Mouse (Mus musculus): ENCODE measurements at regions not wholly inside any gene's neighbourhood (a gene's known extent, or its start where the extent isn't known, plus 50 kb on each side); places are given as distances from the start of the nearest gene placed in this dataset.

GRCm38 (mm10) chr6:52417439-52418124 is 104.3 kb downstream of the Evx1 start:
- H3K27ac ChIP-seq (ENCODE audit: control insufficient read depth, insufficient read depth, low read length), result no peak overlapping the region
- H3K4me3 ChIP-seq (ENCODE audit: control insufficient read depth, insufficient read depth, low read length), result no peak overlapping the region
- WGBS, result 95% methylated on average over 10 of the region's 10 CpGs
- no peaks in the 10 kb centered on the region for H3K36me3 ChIP-seq (ENCODE audit: control insufficient read depth, insufficient read depth, low read length)
- no peaks in the 10 kb centered on the region for H3K27me3 ChIP-seq (ENCODE audit: control insufficient read depth, insufficient read depth, low read length)
- no peak for TF ChIP-seq CTCF (IDR thresholded peaks at IDR 0.05; ENCODE audit: borderline replicate concordance, control insufficient read depth, extremely low read depth, insufficient read depth, low read length, poor library complexity)
- no peak for TF ChIP-seq POLR2A (IDR thresholded peaks at IDR 0.05; ENCODE audit: control insufficient read depth, extremely low read depth, insufficient read depth, low read length, poor library complexity)
- no peaks in the 10 kb centered on the region for H3K4me1 ChIP-seq (replicated peaks; ENCODE audit: control insufficient read depth, insufficient read depth, low read length)
- no peak for DNase-seq

- Histone ChIP-seq H3K4me3 (ENCODE audit: control insufficient read depth, insufficient read depth, low read length) (no peak overlapping the region), H3K4me1 (replicated peaks; ENCODE audit: control insufficient read depth, insufficient read depth, low read length) (no peaks in the 10 kb centered on the region), H3K27ac (ENCODE audit: control insufficient read depth, insufficient read depth, low read length) (no peak overlapping the region), H3K27me3 (ENCODE audit: control insufficient read depth, insufficient read depth, low read length) (no peaks in the 10 kb centered on the region), H3K36me3 (ENCODE audit: control insufficient read depth, insufficient read depth, low read length) (no peaks in the 10 kb centered on the region)
- WGBS, result 89% methylated on average over 12 of the region's 12 CpGs
- DNase-seq, result no peak
- TF ChIP-seq CTCF (IDR thresholded peaks at IDR 0.05; ENCODE audit: borderline replicate concordance, control insufficient read depth, extremely low read depth, insufficient read depth, low read length, poor library complexity) (no peak), POLR2A (IDR thresholded peaks at IDR 0.05; ENCODE audit: control insufficient read depth, extremely low read depth, insufficient read depth, low read length, poor library complexity) (no peak)
Measured at GRCm38 (mm10) chr6:52418451-52419170, 105.3 kb downstream of the Evx1 start.

- TF ChIP-seq CTCF (IDR thresholded peaks at IDR 0.05; ENCODE audit: borderline replicate concordance, control insufficient read depth, extremely low read depth, insufficient read depth, low read length, poor library complexity) (no peak), POLR2A (IDR thresholded peaks at IDR 0.05; ENCODE audit: control insufficient read depth, extremely low read depth, insufficient read depth, low read length, poor library complexity) (no peak)
- Histone ChIP-seq H3K27ac (ENCODE audit: control insufficient read depth, insufficient read depth, low read length) (no peak overlapping the region), H3K27me3 (ENCODE audit: control insufficient read depth, insufficient read depth, low read length) (no peaks in the 10 kb centered on the region), H3K4me1 (replicated peaks; ENCODE audit: control insufficient read depth, insufficient read depth, low read length) (no peaks in the 10 kb centered on the region), H3K36me3 (ENCODE audit: control insufficient read depth, insufficient read depth, low read length) (no peaks in the 10 kb centered on the region), H3K4me3 (ENCODE audit: control insufficient read depth, insufficient read depth, low read length) (no peak overlapping the region)
- WGBS, result 95% methylated on average over 7 of the region's 7 CpGs
- no peak for DNase-seq
Measured at GRCm38 (mm10) chr6:52420276-52420970, 107.1 kb downstream of the Evx1 start.

- WGBS, result 94% methylated on average over 6 of the region's 6 CpGs
- Histone ChIP-seq H3K27me3 (ENCODE audit: control insufficient read depth, insufficient read depth, low read length) (no peaks in the 10 kb centered on the region), H3K4me3 (ENCODE audit: control insufficient read depth, insufficient read depth, low read length) (no peak overlapping the region), H3K27ac (ENCODE audit: control insufficient read depth, insufficient read depth, low read length) (no peak overlapping the region), H3K36me3 (ENCODE audit: control insufficient read depth, insufficient read depth, low read length) (no peaks in the 10 kb centered on the region), H3K4me1 (replicated peaks; ENCODE audit: control insufficient read depth, insufficient read depth, low read length) (no peaks in the 10 kb centered on the region)
- TF ChIP-seq POLR2A (IDR thresholded peaks at IDR 0.05; ENCODE audit: control insufficient read depth, extremely low read depth, insufficient read depth, low read length, poor library complexity) (no peak), CTCF (IDR thresholded peaks at IDR 0.05; ENCODE audit: borderline replicate concordance, control insufficient read depth, extremely low read depth, insufficient read depth, low read length, poor library complexity) (no peak)
- no peak for DNase-seq
Measured at GRCm38 (mm10) chr6:52421771-52422170, 108.5 kb downstream of the Evx1 start.

GRCm38 (mm10) chr6:52422686-52423085 is 109.4 kb downstream of the Evx1 start:
- H3K4me1 ChIP-seq (replicated peaks; ENCODE audit: control insufficient read depth, insufficient read depth, low read length), result no peaks in the 10 kb centered on the region
- no peak for TF ChIP-seq CTCF (IDR thresholded peaks at IDR 0.05; ENCODE audit: borderline replicate concordance, control insufficient read depth, extremely low read depth, insufficient read depth, low read length, poor library complexity)
- TF ChIP-seq POLR2A (IDR thresholded peaks at IDR 0.05; ENCODE audit: control insufficient read depth, extremely low read depth, insufficient read depth, low read length, poor library complexity), result no peak
- no peak for DNase-seq
- no peak overlapping the region for H3K4me3 ChIP-seq (ENCODE audit: control insufficient read depth, insufficient read depth, low read length)
- no peak overlapping the region for H3K27ac ChIP-seq (ENCODE audit: control insufficient read depth, insufficient read depth, low read length)
- 98% methylated on average over 10 of the region's 10 CpGs for WGBS
- no peaks in the 10 kb centered on the region for H3K36me3 ChIP-seq (ENCODE audit: control insufficient read depth, insufficient read depth, low read length)
- no peaks in the 10 kb centered on the region for H3K27me3 ChIP-seq (ENCODE audit: control insufficient read depth, insufficient read depth, low read length)

GRCm38 (mm10) chr6:52423581-52424107 is 110.3 kb downstream of the Evx1 start:
- Histone ChIP-seq H3K4me1 (replicated peaks; ENCODE audit: control insufficient read depth, insufficient read depth, low read length) (no peaks in the 10 kb centered on the region), H3K27ac (ENCODE audit: control insufficient read depth, insufficient read depth, low read length) (no peak overlapping the region), H3K4me3 (ENCODE audit: control insufficient read depth, insufficient read depth, low read length) (no peak overlapping the region), H3K27me3 (ENCODE audit: control insufficient read depth, insufficient read depth, low read length) (no peaks in the 10 kb centered on the region), H3K36me3 (ENCODE audit: control insufficient read depth, insufficient read depth, low read length) (no peaks in the 10 kb centered on the region)
- TF ChIP-seq POLR2A (IDR thresholded peaks at IDR 0.05; ENCODE audit: control insufficient read depth, extremely low read depth, insufficient read depth, low read length, poor library complexity) (no peak), CTCF (IDR thresholded peaks at IDR 0.05; ENCODE audit: borderline replicate concordance, control insufficient read depth, extremely low read depth, insufficient read depth, low read length, poor library complexity) (no peak)
- 96% methylated on average over 7 of the region's 7 CpGs for WGBS
- no peak for DNase-seq
